Mouse (Mus musculus): ENCODE data around the gene Rnf216.

The Rnf216 gene

GRCm38 (mm10) chr5:143052677-143053076 lies 60.1 kb downstream of the Rnf216 start:
- no peak for DNase-seq

DNA sequence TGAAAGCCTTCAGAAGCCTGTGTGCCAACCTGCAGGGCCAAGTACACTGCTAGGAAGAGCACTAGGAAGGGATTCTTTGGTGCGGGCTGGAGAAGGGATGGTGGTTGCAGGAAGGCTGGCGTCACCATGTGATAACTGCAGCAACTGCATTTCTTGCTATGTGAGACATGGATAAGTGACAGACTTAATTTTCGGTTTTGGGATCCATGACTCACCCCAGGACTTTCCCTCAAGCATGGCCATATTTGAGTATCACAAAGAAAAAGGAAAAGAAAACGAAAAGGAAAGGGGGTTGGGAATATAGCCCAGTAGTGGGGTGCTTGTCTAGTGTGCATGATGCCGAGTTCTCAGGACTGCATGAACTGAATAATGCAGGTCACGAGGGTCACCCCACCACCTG lies 60.9 kb downstream of the Rnf216 start:
- no peak for DNase-seq

DNA sequence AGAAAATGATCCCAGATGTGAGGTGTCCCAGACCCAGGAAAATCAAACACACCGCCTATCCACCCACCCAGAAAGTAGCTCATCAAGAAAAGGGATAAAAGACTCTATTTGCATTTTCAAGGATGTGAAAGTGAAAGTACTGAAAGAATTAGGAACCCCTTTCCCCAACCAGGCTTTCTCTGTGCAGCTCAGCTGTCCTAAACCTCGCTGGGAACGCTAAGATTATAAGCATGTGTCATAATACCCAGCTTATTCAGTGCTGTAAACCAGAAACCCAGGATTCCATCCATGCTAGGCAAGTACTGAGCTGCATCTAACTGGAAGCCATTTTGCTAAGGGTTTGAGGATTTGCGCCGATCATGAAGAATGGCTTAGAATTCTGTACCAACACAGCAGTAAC lies 62.5 kb downstream of the Rnf216 start:
- no peak for DNase-seq

- no peak for DNase-seq
Measured at GRCm38 (mm10) chr5:143049746-143050145, 63.0 kb downstream of the Rnf216 start.

GRCm38 (mm10) chr5:143049013-143049385 lies 63.8 kb downstream of the Rnf216 start:
- DNase-seq = no peak

DNA sequence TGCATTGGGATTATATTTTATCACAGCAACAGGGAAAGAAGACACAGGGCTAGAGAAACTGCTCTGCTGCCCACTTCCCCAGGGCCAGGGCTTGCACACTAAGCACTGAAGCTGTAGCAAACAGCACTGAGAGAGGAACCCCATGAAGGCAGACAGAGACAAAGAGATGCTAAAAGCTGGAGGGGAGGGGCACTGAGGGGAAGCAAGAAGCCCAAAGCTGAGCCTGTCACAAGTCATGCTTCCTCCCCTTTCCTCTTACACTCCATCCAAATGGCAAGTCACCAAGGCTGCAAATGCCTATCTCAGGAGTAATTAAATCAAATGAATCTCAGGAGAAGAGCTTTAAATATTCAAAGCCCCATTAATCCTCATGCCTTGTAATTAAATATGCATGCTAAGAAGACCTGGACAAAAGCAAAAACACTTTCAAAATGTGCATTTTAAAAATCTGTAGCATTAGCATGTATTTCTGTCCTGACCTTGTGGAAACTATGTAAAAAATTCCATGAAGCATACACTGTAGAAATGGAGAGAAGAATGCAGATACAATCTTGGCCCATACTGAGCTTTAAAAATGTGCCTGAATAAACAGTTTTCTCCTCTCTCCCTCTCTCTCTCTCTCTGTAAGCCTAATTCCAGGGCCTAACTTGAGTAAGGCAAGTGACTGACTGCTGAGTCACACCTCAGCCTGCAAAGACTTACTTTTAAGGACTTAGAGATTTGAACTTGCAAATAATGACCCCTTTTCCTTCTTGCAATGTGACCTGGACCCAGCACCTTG lies 64.4 kb downstream of the Rnf216 start:
- no peak for DNase-seq

GRCm38 (mm10) chr5:143047586-143047985 lies 65.2 kb downstream of the Rnf216 start:
- DNase-seq = no peak

DNA sequence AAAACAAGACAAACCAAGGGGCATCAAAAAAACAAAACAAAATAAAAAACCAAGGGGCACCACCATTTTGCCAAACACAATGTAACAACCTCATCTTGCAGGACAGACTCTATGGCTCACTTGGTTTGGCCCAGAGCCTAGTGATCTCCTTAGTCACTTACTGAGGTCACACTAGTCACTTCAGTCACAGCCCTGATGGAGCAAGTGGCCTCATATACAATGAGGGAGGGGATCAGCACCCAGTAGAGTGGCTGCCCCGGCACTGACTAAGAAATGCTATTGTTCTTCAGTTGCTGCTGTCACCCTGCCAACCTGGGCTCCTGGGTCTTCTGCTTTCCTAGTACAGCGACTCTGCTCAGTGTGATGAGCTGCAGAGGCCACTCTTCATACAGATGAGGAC lies 68.9 kb downstream of the Rnf216 start:
- peak in 1 of 2 experiments; percentile 15 for DNase-seq

DNA sequence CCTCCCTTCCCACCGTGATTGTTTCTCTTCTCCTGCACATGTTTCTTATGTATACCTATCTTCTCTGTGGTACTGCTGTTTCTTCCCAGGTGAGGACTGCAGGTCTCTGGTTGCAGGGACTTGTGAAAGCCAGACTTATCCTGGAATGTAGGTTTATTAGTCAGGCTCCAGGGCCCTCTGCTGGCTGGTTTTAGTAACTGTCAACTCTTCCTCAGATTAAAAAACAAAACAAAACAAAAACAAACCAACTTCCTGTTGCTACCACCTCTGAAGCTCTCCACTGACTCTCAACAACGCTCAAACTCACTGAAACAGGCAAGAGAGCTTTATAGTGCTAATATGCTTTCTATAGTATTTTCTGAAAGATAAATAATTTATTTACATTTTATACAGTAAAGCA lies 69.5 kb downstream of the Rnf216 start:
- peak; percentile 34 to 35 for DNase-seq

DNA sequence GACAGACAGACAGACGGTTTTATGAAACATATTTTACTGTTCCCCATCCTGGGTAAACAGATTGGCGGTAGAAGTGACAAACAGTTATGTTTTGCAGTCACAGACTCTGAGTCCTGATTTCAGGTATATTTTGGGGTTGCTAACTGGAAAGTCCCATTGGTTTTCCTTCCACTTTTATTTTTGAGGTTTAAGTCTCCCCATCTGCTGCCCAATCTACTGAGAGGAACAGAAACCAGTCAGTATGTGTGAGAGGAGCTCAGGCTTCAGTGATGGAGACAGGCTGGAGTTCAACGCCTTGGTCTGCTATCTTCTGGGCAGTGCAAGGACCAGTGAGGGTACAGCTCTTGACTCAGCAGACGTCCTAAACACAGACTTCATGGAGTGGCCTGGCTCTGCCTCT lies 74.0 kb downstream of the Rnf216 start:
- no peak for DNase-seq

DNA sequence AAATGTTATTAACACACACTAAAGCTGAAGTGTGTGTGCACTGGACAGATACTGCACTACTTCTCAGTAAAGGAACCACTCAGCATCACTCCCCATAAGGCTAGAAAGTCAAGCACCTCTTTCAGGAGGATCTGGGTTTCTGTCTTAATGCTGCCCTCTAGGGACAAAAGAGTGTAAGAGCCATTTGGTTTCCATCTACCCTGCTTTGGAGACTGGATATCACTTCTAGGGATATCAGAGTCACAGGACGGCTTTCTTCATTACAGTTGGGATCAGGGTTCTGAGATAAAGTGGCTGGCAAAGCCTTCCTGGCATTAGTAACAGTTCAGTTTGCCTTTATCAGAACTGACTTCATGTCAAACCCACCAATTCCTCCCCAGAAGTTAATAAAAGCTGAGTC lies 75.6 kb downstream of the Rnf216 start:
- peak; percentile 38 to 44 for DNase-seq

DNA sequence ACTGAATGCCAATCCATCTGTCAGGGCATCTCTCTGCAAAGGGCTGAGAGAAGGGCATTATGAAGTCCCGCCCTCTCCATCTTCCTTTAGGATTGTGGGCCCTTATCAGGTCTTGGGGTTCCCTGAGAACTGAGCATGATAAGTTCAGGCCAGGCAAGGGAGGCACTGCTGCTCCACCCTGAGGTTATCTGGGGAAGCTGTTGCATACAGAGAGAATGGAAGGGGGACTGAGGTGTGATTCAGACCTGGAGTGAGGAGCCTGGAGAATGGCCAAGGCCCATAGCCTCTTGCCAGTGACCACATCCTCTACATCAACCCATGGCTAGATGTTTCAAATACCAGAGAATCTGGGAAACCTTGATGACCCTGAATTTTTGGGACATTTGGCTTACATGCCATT lies 76.7 kb downstream of the Rnf216 start:
- DNase-seq = no peak

DNA sequence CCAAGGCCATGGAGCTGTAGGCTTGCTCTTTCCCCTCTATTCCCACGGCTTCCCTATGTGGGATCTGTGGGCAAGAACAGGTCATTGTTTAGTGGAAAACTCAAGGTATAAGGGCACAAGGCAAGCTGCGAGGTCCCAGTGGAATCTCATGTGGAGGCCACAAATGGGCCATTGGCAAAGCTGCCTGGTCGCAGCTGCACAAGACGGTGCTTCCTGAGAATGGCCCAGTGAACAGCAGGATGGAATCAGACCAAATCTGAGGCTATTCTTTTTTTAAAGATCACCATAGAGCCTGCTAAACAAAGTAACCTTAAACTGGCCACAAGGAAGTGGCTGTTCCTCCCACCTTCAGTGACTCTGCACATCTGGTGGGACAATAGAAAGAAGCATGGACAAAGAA lies 77.5 kb downstream of the Rnf216 start:
- no peak for DNase-seq

DNA sequence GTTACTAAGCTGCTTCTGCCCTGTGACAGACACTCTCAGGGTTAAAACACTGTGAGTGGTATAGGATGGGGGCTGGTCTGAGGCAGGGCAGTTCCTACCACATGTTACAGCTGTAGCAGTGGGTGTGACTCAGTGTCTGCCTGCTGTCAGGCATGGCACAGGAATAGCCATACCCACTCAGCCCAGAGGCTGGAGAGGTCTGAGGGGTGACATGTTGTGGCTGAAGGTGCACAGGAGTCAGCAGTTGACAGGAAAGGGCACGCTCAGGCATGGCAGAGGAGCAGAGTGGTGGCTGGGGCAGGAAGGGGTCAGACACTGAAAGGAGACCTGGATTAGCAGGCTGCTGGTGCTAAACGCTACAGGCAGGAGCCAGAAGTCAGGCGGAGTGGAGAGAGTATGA lies 78.7 kb downstream of the Rnf216 start:
- DNase-seq = no peak

- no peak for DNase-seq
Measured at GRCm38 (mm10) chr5:143033277-143033676, 79.5 kb downstream of the Rnf216 start.

DNA sequence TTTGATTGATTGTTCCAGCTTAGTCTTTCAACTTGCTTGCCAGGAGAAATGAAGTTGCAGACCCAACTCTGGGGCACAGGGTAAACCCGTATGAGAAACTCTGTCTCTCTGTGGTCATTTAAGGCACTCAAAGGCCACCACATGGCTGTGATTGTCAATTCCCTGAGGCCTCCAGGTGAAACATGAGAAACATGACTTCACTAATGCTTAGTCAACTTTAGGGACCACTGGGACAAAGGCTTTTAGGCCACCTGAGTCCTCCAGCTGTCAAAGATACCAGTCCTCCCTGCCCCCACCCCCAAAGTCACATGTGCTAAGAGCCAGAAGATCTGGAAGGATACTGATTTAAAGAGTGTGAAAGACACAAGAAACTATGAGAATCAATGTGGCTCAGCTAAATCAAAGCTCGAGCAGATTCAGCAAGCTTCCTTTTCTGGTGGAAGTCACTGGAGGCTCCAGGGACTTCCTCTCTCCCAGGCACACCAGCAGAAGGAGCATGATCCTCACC lies 80.1 kb downstream of the Rnf216 start:
- DNase-seq = no peak

GRCm38 (mm10) chr5:143031681-143032080 lies 81.1 kb downstream of the Rnf216 start:
- no peak for DNase-seq

- no peak for DNase-seq
Measured at GRCm38 (mm10) chr5:143031193-143031592, 81.6 kb downstream of the Rnf216 start.

DNA sequence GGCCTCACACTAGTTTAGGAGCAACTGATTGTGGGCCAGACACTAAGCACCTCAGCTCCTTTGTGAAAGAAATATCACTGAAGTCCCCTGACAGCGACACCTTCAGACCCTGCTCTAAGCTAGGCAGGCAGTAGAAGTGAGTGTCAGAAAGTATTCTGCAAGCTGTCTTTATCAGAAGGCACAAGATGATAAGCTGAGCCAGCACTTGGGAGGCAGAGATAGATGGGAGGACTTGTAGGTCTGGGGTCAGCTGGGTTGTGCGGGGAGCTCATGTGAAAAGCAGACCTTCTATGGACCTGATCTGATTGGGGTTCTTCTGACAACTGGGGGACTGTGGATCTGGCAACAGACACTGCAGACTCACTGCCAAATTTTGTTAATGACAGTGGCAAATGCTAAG lies 88.9 kb downstream of the Rnf216 start:
- no peak for DNase-seq

DNA sequence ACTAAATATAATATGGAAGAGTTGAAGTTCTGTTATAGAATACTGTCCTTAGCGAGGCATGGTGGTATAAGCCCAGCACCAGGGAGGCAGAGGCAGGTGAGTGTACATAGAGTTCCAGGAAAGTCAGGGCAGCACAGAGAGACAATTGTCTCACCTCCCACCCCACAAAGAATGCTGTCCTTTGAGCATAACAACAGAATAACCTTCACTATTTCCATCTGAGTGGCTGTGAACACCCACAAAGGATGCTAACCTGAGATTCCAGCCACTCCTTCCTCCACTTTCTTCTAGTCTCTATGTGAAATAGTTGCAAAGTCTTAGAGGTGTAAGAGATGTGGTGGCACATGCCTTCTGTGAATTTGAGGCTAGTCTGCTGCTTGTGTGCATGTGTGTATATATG lies 89.8 kb downstream of the Rnf216 start:
- DNase-seq = no peak

GRCm38 (mm10) chr5:143017401-143017800 lies 95.4 kb downstream of the Rnf216 start:
- no peak for DNase-seq

DNA sequence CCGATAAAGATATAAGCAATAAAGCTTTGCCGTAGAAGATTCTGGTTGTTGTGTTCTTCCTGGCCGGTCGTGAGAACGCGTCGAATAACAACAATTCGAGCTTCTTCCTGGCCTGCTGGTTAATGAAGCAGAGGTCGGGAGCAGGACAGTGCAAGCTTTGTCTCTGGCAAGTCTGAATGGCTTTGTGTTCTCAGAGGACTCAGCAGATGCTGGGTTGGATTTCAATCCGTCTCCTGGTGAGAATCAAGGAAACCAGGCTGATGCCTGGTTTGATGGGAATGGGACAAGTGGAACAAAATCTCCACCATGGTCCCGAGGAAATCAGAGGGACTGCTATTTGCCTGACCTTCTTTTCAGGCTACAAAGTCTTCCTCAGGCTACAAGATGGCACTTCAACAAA lies 103.4 kb downstream of the Rnf216 start:
- DNase-seq = peak in 1 of 2 experiments; percentile 10

DNA sequence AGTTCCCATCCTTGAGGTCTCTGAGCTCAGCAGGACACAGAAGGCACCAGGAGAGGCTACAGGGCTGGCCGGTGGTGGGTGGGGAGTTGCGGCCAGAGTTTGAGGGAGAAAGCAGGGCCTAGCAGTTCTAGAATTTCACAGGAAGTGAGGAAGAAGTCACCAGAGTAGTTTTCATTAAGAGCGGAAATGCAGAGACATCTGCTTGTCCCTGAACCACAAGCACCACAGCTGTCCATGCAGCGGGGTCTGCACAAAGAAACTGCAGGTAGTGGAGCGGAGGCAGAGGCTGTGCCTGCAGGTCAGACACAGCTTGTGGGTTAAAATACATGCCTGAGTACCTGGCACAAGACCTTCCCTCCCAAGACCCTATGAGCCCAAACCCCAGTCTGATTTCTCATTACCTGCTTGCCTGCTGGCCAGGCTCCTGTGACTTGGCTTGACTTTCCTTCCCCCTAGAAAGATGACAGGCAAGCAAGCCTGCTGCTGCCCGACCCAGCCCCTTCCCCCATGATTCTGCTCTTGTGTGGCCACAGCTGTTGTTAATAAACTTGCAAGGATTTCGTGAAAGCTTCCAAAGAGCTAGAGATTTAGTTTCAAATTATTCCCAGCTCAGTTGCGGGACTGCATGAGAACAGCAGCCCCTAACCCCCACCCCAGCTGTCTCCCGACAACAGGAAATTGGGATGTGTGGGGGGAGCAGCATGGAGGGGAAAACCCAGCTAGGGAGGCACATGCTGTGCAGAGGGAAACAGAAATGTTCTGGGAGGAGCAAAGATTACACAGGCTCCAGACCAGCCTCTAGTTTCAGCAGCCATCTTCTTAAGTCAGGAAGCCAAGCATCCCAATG lies 111.9 kb downstream of the Rnf216 start:
- no peak for DNase-seq

- no peak for DNase-seq
Measured at GRCm38 (mm10) chr5:143000091-143000490, 112.7 kb downstream of the Rnf216 start.

Data from cerebellum, adult 18-20 months (tissue).